Mouse (Mus musculus): ENCODE measurements around the gene Lmo2. TPM values are rescaled to one million over a fixed set of nuclear protein-coding genes. Genes with fewer than 3 reads are reported as not detected.

The Lmo2 gene
- polyA plus RNA-seq, 1 experiment: 29.2 TPM

- H3K4me3 ChIP-seq (replicated peaks; ENCODE audit: insufficient read depth, low read depth, low read length): no peak overlapping the region
- WGBS: 87% methylated on average over 6 of the region's 6 CpGs
- no peak overlapping the region for H3K27ac ChIP-seq (ENCODE audit: insufficient read depth, low read length)
- no peak for DNase-seq
- TF ChIP-seq POLR2A (IDR thresholded peaks at IDR 0.05; ENCODE audit: borderline replicate concordance, insufficient read depth, low read length): no peak
- no peak for TF ChIP-seq CTCF (IDR thresholded peaks at IDR 0.05; ENCODE audit: borderline replicate concordance, insufficient read depth, low read depth, low read length)
- no peaks in the 10 kb centered on the region for H3K4me1 ChIP-seq (ENCODE audit: control insufficient read depth, insufficient read depth, low read length)
- H3K27me3 ChIP-seq (ENCODE audit: control insufficient read depth, insufficient read depth, low read length): no peaks in the 10 kb centered on the region
Measured at GRCm38 (mm10) chr2:103989724-103990123, 31.9 kb downstream of the Lmo2 start.

DNA sequence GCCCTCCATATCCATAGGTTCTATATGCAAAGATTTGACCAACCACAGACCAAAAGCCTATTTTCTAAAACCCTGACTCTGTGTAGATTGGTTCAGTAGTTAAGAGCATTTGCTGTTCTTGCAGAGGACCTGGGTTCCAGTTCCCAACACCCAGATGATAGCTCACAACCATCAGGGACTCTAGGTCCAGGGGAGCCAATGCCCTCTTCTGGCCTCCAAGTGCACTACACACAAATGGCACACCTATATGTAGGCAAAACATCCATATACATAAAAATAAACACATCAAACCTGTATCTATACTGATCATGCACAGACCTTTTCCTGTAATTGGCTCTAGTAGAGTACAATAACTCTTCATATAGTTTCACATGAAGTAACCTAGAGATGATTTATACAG, 33.5 kb downstream of the Lmo2 start:
- Histone ChIP-seq H3K4me1 (ENCODE audit: control insufficient read depth, insufficient read depth, low read length) (no peaks in the 10 kb centered on the region), H3K27me3 (ENCODE audit: control insufficient read depth, insufficient read depth, low read length) (no peaks in the 10 kb centered on the region), H3K27ac (ENCODE audit: insufficient read depth, low read length) (no peak overlapping the region), H3K4me3 (replicated peaks; ENCODE audit: insufficient read depth, low read depth, low read length) (no peak overlapping the region)
- no peak for TF ChIP-seq POLR2A (IDR thresholded peaks at IDR 0.05; ENCODE audit: borderline replicate concordance, insufficient read depth, low read length)
- no peak for TF ChIP-seq CTCF (IDR thresholded peaks at IDR 0.05; ENCODE audit: borderline replicate concordance, insufficient read depth, low read depth, low read length)
- DNase-seq: no peak

DNA sequence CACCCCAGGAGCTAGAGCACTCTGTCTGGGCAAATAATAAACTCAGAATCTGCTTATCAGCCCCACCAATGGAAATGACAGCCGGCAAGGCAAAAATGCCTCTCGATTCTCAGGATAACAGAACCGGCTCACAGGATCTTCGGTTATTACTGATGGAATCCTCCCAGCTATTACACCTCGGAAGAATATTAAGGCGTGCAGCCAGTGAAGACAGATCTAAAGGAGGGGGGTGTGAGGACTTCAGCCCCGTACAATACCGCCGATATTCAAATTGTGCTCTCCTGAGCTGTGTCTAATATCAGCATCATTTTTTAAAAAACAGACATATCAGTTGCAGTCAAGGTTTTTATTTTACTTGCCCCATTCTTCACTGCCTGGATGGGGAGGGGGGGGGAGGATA, 34.4 kb downstream of the Lmo2 start:
- Histone ChIP-seq H3K27ac (ENCODE audit: insufficient read depth, low read length) (no peak overlapping the region), H3K4me1 (ENCODE audit: control insufficient read depth, insufficient read depth, low read length) (no peaks in the 10 kb centered on the region), H3K27me3 (ENCODE audit: control insufficient read depth, insufficient read depth, low read length) (no peaks in the 10 kb centered on the region), H3K4me3 (replicated peaks; ENCODE audit: insufficient read depth, low read depth, low read length) (no peak overlapping the region)
- DNase-seq: no peak
- WGBS: 70% methylated on average over 9 of the region's 9 CpGs
- TF ChIP-seq POLR2A (IDR thresholded peaks at IDR 0.05; ENCODE audit: borderline replicate concordance, insufficient read depth, low read length): no peak
- no peak for TF ChIP-seq CTCF (IDR thresholded peaks at IDR 0.05; ENCODE audit: borderline replicate concordance, insufficient read depth, low read depth, low read length)

DNA sequence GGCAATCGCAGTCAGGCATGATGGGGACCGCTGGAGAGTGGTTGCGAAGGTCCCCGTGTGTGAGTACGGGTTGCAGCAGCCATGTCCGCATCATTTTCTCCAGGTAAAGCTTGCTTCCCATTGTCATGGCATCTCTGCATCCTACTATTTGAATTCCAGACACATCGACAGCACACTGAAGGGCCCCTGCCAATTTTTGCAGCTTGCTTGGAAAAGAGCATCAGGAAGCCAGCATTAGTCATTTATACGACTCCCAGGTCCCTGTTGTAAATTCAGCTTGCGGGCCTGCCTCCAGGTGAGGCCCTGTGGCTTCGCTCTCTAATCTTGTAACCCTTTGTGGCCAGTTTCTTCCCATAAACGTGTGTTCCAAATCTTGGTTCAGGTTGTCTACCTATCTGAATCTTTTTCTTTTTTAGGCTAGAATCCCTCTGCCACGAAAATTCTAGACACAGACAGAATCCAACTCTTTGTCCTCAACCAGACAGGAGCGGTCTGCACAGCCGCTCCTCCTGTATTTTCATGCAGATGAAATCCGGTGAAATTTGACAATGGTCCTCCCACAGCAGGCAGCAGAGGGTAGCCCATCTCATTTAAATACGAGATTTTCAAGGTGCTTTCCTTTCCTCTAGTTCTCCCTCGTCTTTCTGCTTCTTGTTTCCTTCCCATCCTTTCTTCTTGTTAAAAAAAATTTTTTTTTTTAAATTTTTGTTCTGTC, 35.0 kb downstream of the Lmo2 start:
- Histone ChIP-seq H3K4me1 (ENCODE audit: control insufficient read depth, insufficient read depth, low read length) (no peaks in the 10 kb centered on the region), H3K27me3 (ENCODE audit: control insufficient read depth, insufficient read depth, low read length) (no peaks in the 10 kb centered on the region), H3K4me3 (replicated peaks; ENCODE audit: insufficient read depth, low read depth, low read length) (no peak overlapping the region), H3K27ac (ENCODE audit: insufficient read depth, low read length) (no peak overlapping the region)
- TF ChIP-seq POLR2A (IDR thresholded peaks at IDR 0.05; ENCODE audit: borderline replicate concordance, insufficient read depth, low read length) (no peak), CTCF (IDR thresholded peaks at IDR 0.05; ENCODE audit: borderline replicate concordance, insufficient read depth, low read depth, low read length) (no peak)
- DNase-seq: peak; percentile 17 to 35
- 41% methylated on average over 17 of the region's 17 CpGs for WGBS

GRCm38 (mm10) chr2:104001076-104001475, 43.3 kb downstream of the Lmo2 start:
- Histone ChIP-seq H3K27me3 (ENCODE audit: control insufficient read depth, insufficient read depth, low read length) (no peaks in the 10 kb centered on the region; the same call in 1 of the 2 replicates), H3K4me1 (ENCODE audit: control insufficient read depth, insufficient read depth, low read length) (no peaks in the 10 kb centered on the region), H3K4me3 (replicated peaks; ENCODE audit: insufficient read depth, low read depth, low read length) (no peak overlapping the region), H3K27ac (ENCODE audit: insufficient read depth, low read length) (no peak overlapping the region)
- no peak for TF ChIP-seq CTCF (IDR thresholded peaks at IDR 0.05; ENCODE audit: borderline replicate concordance, insufficient read depth, low read depth, low read length)
- no peak for TF ChIP-seq POLR2A (IDR thresholded peaks at IDR 0.05; ENCODE audit: borderline replicate concordance, insufficient read depth, low read length)
- 48% methylated on average over 2 of the region's 2 CpGs for WGBS
- DNase-seq: no peak

DNA sequence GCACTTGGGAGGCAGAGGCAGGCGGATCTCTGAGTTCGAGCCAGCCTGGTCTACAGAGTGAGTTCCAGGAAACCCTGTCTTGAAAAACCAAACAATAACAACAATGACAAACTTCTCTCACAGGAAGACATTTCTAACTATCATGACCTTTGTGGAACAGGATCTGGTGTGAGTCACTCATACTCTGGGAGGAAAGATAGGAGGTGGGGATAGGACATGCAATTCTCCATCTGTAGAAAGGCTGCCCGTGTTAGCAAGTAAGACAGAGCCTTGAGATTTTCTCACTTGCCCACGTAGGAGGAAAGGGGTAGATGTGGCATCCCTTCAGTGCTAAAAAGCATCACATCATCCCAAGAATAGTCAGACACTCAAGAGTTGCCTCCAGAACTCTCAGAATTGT, 44.1 kb downstream of the Lmo2 start:
- Histone ChIP-seq H3K4me3 (replicated peaks; ENCODE audit: insufficient read depth, low read depth, low read length) (no peak overlapping the region), H3K27ac (ENCODE audit: insufficient read depth, low read length) (no peak overlapping the region), H3K27me3 (ENCODE audit: control insufficient read depth, insufficient read depth, low read length) (no peaks in the 10 kb centered on the region; the same call in 1 of the 2 replicates), H3K4me1 (ENCODE audit: control insufficient read depth, insufficient read depth, low read length) (no peaks in the 10 kb centered on the region)
- WGBS: 81% methylated on average over 4 of the region's 4 CpGs
- TF ChIP-seq POLR2A (IDR thresholded peaks at IDR 0.05; ENCODE audit: borderline replicate concordance, insufficient read depth, low read length): no peak
- no peak for TF ChIP-seq CTCF (IDR thresholded peaks at IDR 0.05; ENCODE audit: borderline replicate concordance, insufficient read depth, low read depth, low read length)
- no peak for DNase-seq

- no peaks in the 10 kb centered on the region; the same call in 1 of the 2 replicates for H3K27me3 ChIP-seq (ENCODE audit: control insufficient read depth, insufficient read depth, low read length)
- peak; percentile 36 to 56 for DNase-seq
- no peaks in the 10 kb centered on the region for H3K4me1 ChIP-seq (ENCODE audit: control insufficient read depth, insufficient read depth, low read length)
- no peak overlapping the region for H3K4me3 ChIP-seq (replicated peaks; ENCODE audit: insufficient read depth, low read depth, low read length)
- no peak overlapping the region for H3K27ac ChIP-seq (ENCODE audit: insufficient read depth, low read length)
- no peak for TF ChIP-seq POLR2A (IDR thresholded peaks at IDR 0.05; ENCODE audit: borderline replicate concordance, insufficient read depth, low read length)
- peak; percentile 57 for TF ChIP-seq CTCF (IDR thresholded peaks at IDR 0.05; ENCODE audit: borderline replicate concordance, insufficient read depth, low read depth, low read length)
- 29% methylated on average over 16 of the region's 16 CpGs for WGBS
Measured at GRCm38 (mm10) chr2:104002711-104003413, 45.1 kb downstream of the Lmo2 start.
